23 mouse cellular contexts compared by ENCODE assay signal in the genomic region with DNA sequence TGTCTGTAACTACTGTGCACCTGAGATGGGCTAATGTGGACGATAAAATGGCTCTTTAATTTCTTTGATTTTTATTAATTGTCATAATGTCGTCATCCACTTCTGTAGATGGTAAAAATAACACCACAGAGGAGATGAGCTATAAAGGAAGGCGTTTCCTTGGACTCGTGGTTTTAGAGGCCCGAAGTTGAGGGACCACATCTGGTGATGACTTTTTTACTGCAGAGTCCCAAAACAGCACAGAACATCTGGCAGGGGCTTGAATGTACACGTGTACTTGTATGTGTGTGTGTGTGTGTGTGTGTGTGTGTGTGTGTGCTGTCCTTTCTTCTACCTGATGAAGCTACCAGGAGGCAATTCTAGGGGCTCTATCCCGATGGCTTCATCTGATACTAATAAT.
"Had no signal": no experiment of that assay in that cellular context is flagged by ENCODE, and none has a peak within 500 bp of the region (broad histone marks: within the 10 kb centered on the region; RNA-seq: fewer than 3 reads in every experiment).

No protein-coding gene starts in this region.

- H3K36me3 ChIP-seq: kidney, embryonic 15.5 days; midbrain, embryonic 12.5 days; midbrain, embryonic 15.5 days; neural tube, embryonic 12.5 days; neural tube, embryonic 15.5 days; stomach, embryonic 15.5 days had no signal

- H3K4me1 ChIP-seq: midbrain, embryonic 15.5 days; neural tube, embryonic 12.5 days had no signal

- H3K9me3 ChIP-seq: kidney, embryonic 15.5 days; midbrain, embryonic 12.5 days; midbrain, embryonic 15.5 days; neural tube, embryonic 12.5 days; neural tube, embryonic 15.5 days; stomach, embryonic 15.5 days had no signal

- DNase-seq: kidney, adult 18-20 months; kidney, postnatal 36 days; left cerebral cortex, postnatal 4 days; liver, postnatal 0 days; lung, embryonic 14.5 days; right cerebral cortex, adult 18-20 months; right cerebral cortex, postnatal 14 days; right cerebral cortex, postnatal 4 days; thymus, adult 2 months; thymus, postnatal 14 days; thymus, postnatal 4 days had no signal

- H3K4me3 ChIP-seq: kidney, embryonic 15.5 days; midbrain, embryonic 12.5 days; midbrain, embryonic 15.5 days; neural tube, embryonic 12.5 days; neural tube, embryonic 15.5 days; stomach, embryonic 15.5 days had no signal

- H3K27me3 ChIP-seq: midbrain, embryonic 15.5 days; neural tube, embryonic 15.5 days; stomach, embryonic 15.5 days had no signal

- H3K9ac ChIP-seq: kidney, embryonic 15.5 days; liver, embryonic 14.5 days; liver, postnatal 0 days; lung, embryonic 14.5 days; midbrain, embryonic 12.5 days; midbrain, embryonic 15.5 days; neural tube, embryonic 12.5 days; neural tube, embryonic 15.5 days; stomach, embryonic 15.5 days had no signal

- H3K27ac ChIP-seq: kidney, embryonic 15.5 days; liver, embryonic 14.5 days; macrophage; midbrain, embryonic 12.5 days; midbrain, embryonic 15.5 days; neural tube, embryonic 12.5 days; neural tube, embryonic 15.5 days had no signal

- ATAC-seq: inflammation-experienced regulatory T-cells, adult 6 months; intestine, embryonic 16.5 days; liver, postnatal 0 days; lung, postnatal 0 days; midbrain, embryonic 15.5 days had no signal

- H3K4me2 ChIP-seq: kidney, embryonic 15.5 days; liver, embryonic 11.5 days; lung, embryonic 14.5 days; midbrain, embryonic 12.5 days; midbrain, embryonic 15.5 days; neural tube, embryonic 12.5 days; neural tube, embryonic 15.5 days; stomach, embryonic 15.5 days had no signal
